ENCODE assay signal across 8 mouse cellular contexts in the genomic region with DNA sequence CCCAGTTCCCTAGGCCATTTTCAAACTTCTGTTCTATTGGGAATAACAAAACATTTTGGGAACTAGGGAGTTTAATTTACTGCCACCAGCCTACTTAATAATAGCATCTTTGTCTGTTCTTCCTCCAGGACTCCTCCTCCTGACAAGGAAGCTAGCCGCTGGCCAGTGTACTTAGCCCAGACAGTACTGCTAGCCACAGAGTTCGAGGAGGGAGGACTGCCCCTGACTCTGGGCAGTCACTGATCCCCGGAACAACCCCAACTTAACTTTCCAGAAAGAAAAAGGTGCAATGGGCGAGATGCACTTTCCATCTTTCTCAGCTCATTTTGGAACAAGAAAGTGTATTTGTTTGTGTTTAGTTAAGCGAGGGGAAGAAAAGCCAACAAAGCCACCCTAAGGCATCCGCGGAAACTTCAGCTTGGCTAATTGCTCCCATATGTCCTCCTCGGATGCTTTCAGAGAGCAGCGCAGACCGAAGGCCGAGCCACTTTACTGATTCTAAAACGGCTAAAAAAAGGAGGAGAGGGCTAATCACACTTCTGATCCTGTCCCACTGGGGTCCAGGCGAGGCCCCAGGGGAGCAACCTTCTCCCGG. TPM values are rescaled to one million over a fixed set of nuclear protein-coding genes. Genes with fewer than 3 reads are reported as not detected.
DNase-seq lines count a peak whose midpoint lies in the region; ATAC-seq and TF ChIP-seq lines count a peak whose summit lies in the region.

No protein-coding gene starts in this region.

- H3K4me2 ChIP-seq in intestine, embryonic 16.5 days (ENCODE audit: low read depth, low read length) = peak overlapping the region; percentile 91
- peak overlapping the region; percentile 99 for H3K4me2 ChIP-seq in neural tube, embryonic 13.5 days

- H3K79me2 ChIP-seq in liver, adult 2 months (ENCODE audit: control insufficient read depth, insufficient read depth, low read length) = peaks cover 16% of the 10 kb centered on the region; the same call in 1 of the 2 replicates

- H3K27me3 ChIP-seq in liver, adult 2 months (ENCODE audit: control insufficient read depth, insufficient read depth, low read length) = no peaks in the 10 kb centered on the region
- H3K27me3 ChIP-seq in intestine, embryonic 16.5 days (replicated peaks; ENCODE audit: control insufficient read depth, insufficient read depth, low read length) = no peaks in the 10 kb centered on the region
- H3K27me3 ChIP-seq in neural tube, embryonic 13.5 days = peaks cover 13% of the 10 kb centered on the region

- H3K36me3 ChIP-seq in liver, adult 2 months (ENCODE audit: control insufficient read depth, insufficient read depth, low read length) = no peaks in the 10 kb centered on the region
- no peaks in the 10 kb centered on the region for H3K36me3 ChIP-seq in intestine, embryonic 16.5 days (ENCODE audit: control insufficient read depth, insufficient read depth, low read length)
- no peaks in the 10 kb centered on the region for H3K36me3 ChIP-seq in neural tube, embryonic 13.5 days

- no peak; the same call in 1 of the 2 replicates for ATAC-seq in intestine, embryonic 16.5 days
- no peak; the same call in 1 of the 2 replicates for ATAC-seq in neural tube, embryonic 13.5 days (ENCODE audit: low read depth)

- no peak for TF ChIP-seq CTCF in liver, adult 2 months (IDR thresholded peaks at IDR 0.05; ENCODE audit: low read depth, low read length)

- H3K27ac ChIP-seq in liver, adult 2 months (replicated peaks; ENCODE audit: insufficient read depth, low read depth, low read length) = peak overlapping the region; percentile 62
- H3K27ac ChIP-seq in intestine, embryonic 16.5 days (ENCODE audit: low read length) = peak overlapping the region; percentile 97
- H3K27ac ChIP-seq in neural tube, embryonic 13.5 days (replicated peaks) = peak overlapping the region; percentile 80

- no peaks in the 10 kb centered on the region for H3K9me3 ChIP-seq in intestine, embryonic 16.5 days (ENCODE audit: control insufficient read depth, low read length)
- no peaks in the 10 kb centered on the region for H3K9me3 ChIP-seq in neural tube, embryonic 13.5 days

- 6% methylated on average over 14 of the region's 14 CpGs for WGBS in liver, adult 2 months
- 5% methylated on average over 14 of the region's 14 CpGs for WGBS in intestine, embryonic 16.5 days
- WGBS in neural tube, embryonic 13.5 days = under 1% methylated on average over 14 of the region's 14 CpGs

- peak overlapping the region; percentile 89 for H3K9ac ChIP-seq in liver, adult 2 months (ENCODE audit: low read depth, low read length)
- peak overlapping the region; percentile 97 for H3K9ac ChIP-seq in intestine, embryonic 16.5 days (ENCODE audit: low read depth, low read length)
- H3K9ac ChIP-seq in neural tube, embryonic 13.5 days = peak overlapping the region; percentile 80

- DNase-seq in liver, adult 2 months (ENCODE audit: extremely low read depth, low read depth, low spot score) = no peak
- no peak for DNase-seq in liver
- peak; percentile 84 for DNase-seq in embryo, embryonic 11 days
- DNase-seq in frontal cortex, adult 2 months (ENCODE audit: extremely low spot score in 1 of 2, low spot score in 1 of 2) = no peak
- DNase-seq in cerebellum, adult 8-10 months = no peak
- no peak for DNase-seq in cerebellum, postnatal 10 days

- H3K4me3 ChIP-seq in liver, adult 2 months (ENCODE audit: insufficient read depth, low read depth, low read length) = peak overlapping the region; percentile 80
- peak overlapping the region; percentile 89 for H3K4me3 ChIP-seq in intestine, embryonic 16.5 days (ENCODE audit: low read length)
- peak overlapping the region; percentile 85 for H3K4me3 ChIP-seq in neural tube, embryonic 13.5 days

- TF ChIP-seq POLR2A in liver, adult 2 months (IDR thresholded peaks at IDR 0.05; ENCODE audit: extremely low read depth, insufficient read depth, low read length) = no peak

- peaks cover 17% of the 10 kb centered on the region for H3K4me1 ChIP-seq in liver, adult 2 months (ENCODE audit: control insufficient read depth, insufficient read depth, low read length)
- H3K4me1 ChIP-seq in intestine, embryonic 16.5 days (ENCODE audit: control insufficient read depth, insufficient read depth, low read length) = peaks cover 15% of the 10 kb centered on the region
- H3K4me1 ChIP-seq in neural tube, embryonic 13.5 days (replicated peaks) = peaks cover 39% of the 10 kb centered on the region

RNA-seq across cellular contexts. Expression of a gene that starts 0.5 kb away (rescaled TPM):
- total RNA-seq in liver, adult 2 months (2014; rRNA removed) = 5.0 and 6.8 TPM in 2 replicates
- 1.9 and 2.7 TPM in 2 replicates for polyA plus RNA-seq in liver, adult 2 months (2012; rRNA removed)
- polyA plus RNA-seq in intestine, embryonic 16.5 days (2015; fragmentation: Nextera tagmentation; extraction: Ambion mirVana) = 20.8 and 21.5 TPM in 2 replicates
- polyA plus RNA-seq in neural tube, embryonic 13.5 days (2015; fragmentation: Nextera tagmentation; extraction: Ambion mirVana) = 9.8 and 10.0 TPM in 2 replicates
- 8.2 and 10.2 TPM in 2 replicates for polyA plus RNA-seq in frontal cortex, adult 2 months (2012; rRNA removed)
